Mouse (Mus musculus) ES-E14 (cell line): ENCODE results near the gene Ttf1. TPM values are rescaled to one million over a fixed set of nuclear protein-coding genes. Genes with fewer than 3 reads are reported as not detected.

Experiments used
- DNase-seq: peaks from one replicate; pipeline ENCODE4 v3.0.0-alpha.2; 2013; ENCODE audit warnings: low read depth, low spot score
- H3K27ac ChIP-seq: 2 replicates; pipeline ENCODE4 v1.5.1; 2012; ENCODE audit warnings: low read depth, mild to moderate bottlenecking, low read length, moderate library complexity, mixed read lengths; ENCODE audit not compliant: poor library complexity, insufficient read depth, severe bottlenecking
- H3K36me3 ChIP-seq: 2 replicates; pipeline ENCODE4 v1.6.1; 2012; ENCODE audit warnings: mild to moderate bottlenecking, low read length, moderate library complexity, mixed read lengths; ENCODE audit not compliant: control insufficient read depth, poor library complexity, insufficient read depth, severe bottlenecking
- H3K4me1 ChIP-seq, 2 experiments: fragments of 150-350 bp in 1 of 2; sonication (generic) in 1 of 2; 2 replicates each; pipeline ENCODE4 v1.6.1; 2012; ENCODE audit warnings: low read length in 2 of 2, mild to moderate bottlenecking in 1 of 2, mixed read lengths in 1 of 2; ENCODE audit not compliant: control insufficient read depth in 2 of 2, insufficient read depth in 2 of 2, poor library complexity in 1 of 2
- H3K4me3 ChIP-seq, 2 experiments: fragments of 150-350 bp in 1 of 2; sonication (generic) in 1 of 2; 2 replicates each; pipeline ENCODE4 v1.5.1; 2012; ENCODE audit warnings: low read length in 2 of 2, low read depth in 1 of 2, mild to moderate bottlenecking in 1 of 2, mixed read lengths in 1 of 2; ENCODE audit not compliant: insufficient read depth in 1 of 2, poor library complexity in 1 of 2, severe bottlenecking in 1 of 2
- H3K9ac ChIP-seq: 2 replicates; pipeline ENCODE4 v1.6.1; 2012; ENCODE audit warnings: low read depth, mild to moderate bottlenecking, low read length, mixed read lengths; ENCODE audit not compliant: poor library complexity, insufficient read depth, severe bottlenecking
- H3K9me3 ChIP-seq: fragments of 150-350 bp; sonication (generic); 2 replicates; pipeline ENCODE4 v1.6.1; 2012; ENCODE audit warnings: low read depth, mild to moderate bottlenecking, low read length; ENCODE audit not compliant: control insufficient read depth, insufficient read depth
- CHD2 ChIP-seq: IDR thresholded peaks from 2 replicates; pipeline ENCODE4 v1.6.1; 2014; ENCODE audit warnings: mild to moderate bottlenecking, low read depth, low read length, inconsistent platforms
- HCFC1 ChIP-seq: IDR thresholded peaks from 2 replicates; pipeline ENCODE4 v1.6.1; 2012; ENCODE audit warnings: low read length, inconsistent platforms, borderline replicate concordance; ENCODE audit not compliant: insufficient read depth
- MAFK ChIP-seq: IDR thresholded peaks from 2 replicates; pipeline ENCODE4 v1.6.1; 2014; ENCODE audit warnings: mild to moderate bottlenecking, low read depth, low read length, inconsistent platforms; ENCODE audit not compliant: insufficient read depth
- ZC3H11A ChIP-seq: IDR thresholded peaks from 2 replicates; pipeline ENCODE4 v1.6.1; 2012; ENCODE audit warnings: low read depth, mild to moderate bottlenecking, inconsistent platforms, low read length, borderline replicate concordance
- ZNF384 ChIP-seq: IDR thresholded peaks from 2 replicates; pipeline ENCODE4 v1.6.1; 2012; ENCODE audit warnings: low read depth, low read length, inconsistent platforms
- in situ Hi-C, 2 experiments: fragments of 600-800 bp; cut with MboI; formaldehyde crosslinking; loops; one replicate each; pipeline ENCODE4 v1.15.1; 2025; ENCODE audit warnings: low sequenced_read_pairs in 2 of 2, inconsistent platforms in 1 of 2; ENCODE audit not compliant: unreplicated experiment in 2 of 2
- total RNA-seq: library from RNA; depleted of rRNA; stranded (reverse); fragments of 300-350 nt; gene quantifications from 2 replicates; pipeline ENCODE4 v1.2.3, GENCODE M21; 2012

Ttf1 gene
- total RNA-seq, 1 experiment, result 21.0 TPM

- no peak for DNase-seq
- in situ Hi-C loops, result no loop called here
- H3K9ac ChIP-seq, result no peak overlapping the region
- H3K27ac ChIP-seq, result no peak overlapping the region
- peaks cover 0 to 2% of the 10 kb centered on the region in 2 experiments; a peak in 2 of 4 replicates for H3K4me1 ChIP-seq
- no peak overlapping the region for H3K4me3 ChIP-seq
- H3K9me3 ChIP-seq, result no peaks in the 10 kb centered on the region
- no peaks in the 10 kb centered on the region for H3K36me3 ChIP-seq
- TF ChIP-seq MAFK, result no peak
- TF ChIP-seq ZNF384, result no peak
- TF ChIP-seq CHD2, result no peak
- no peak for TF ChIP-seq HCFC1
- TF ChIP-seq ZC3H11A, result no peak
Observed at GRCm38 (mm10) chr2:29041477-29041768, 18.6 kb upstream of the Ttf1 start.

GRCm38 (mm10) chr2:29042124-29042523 is 17.9 kb upstream of the Ttf1 start:
- in situ Hi-C loops, result no loop called here
- no peak overlapping the region for H3K9ac ChIP-seq
- DNase-seq, result no peak
- no peak overlapping the region for H3K4me3 ChIP-seq
- H3K27ac ChIP-seq, result no peak overlapping the region
- no peaks in the 10 kb centered on the region for H3K9me3 ChIP-seq
- peaks cover 0 to 2% of the 10 kb centered on the region in 2 experiments; a peak in 2 of 4 replicates for H3K4me1 ChIP-seq
- no peaks in the 10 kb centered on the region for H3K36me3 ChIP-seq
- no peak for TF ChIP-seq HCFC1
- no peak for TF ChIP-seq CHD2
- no peak for TF ChIP-seq ZC3H11A
- TF ChIP-seq ZNF384, result no peak
- no peak for TF ChIP-seq MAFK

DNA sequence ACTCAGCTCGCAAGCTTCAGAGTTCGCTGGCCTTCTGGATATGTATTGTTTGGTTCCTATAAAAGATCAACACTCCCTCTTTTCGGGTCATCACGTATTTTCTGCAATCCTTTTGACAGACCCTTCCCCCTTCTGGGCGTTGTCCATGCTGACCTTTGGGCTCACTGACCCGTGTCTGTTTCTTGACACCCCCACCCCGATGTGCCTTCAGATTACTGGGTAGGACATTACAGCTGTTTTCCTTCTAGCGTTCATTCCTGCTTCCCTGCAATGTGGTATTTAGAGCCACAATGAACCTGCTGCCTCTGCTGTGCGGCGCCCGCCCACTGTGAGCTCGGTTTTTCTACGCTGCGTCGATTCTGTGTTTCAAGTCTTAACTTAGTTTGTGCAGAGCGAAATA is 13.9 kb upstream of the Ttf1 start:
- no peak overlapping the region for H3K27ac ChIP-seq
- no peak overlapping the region for H3K4me3 ChIP-seq
- no peak for DNase-seq

DNA sequence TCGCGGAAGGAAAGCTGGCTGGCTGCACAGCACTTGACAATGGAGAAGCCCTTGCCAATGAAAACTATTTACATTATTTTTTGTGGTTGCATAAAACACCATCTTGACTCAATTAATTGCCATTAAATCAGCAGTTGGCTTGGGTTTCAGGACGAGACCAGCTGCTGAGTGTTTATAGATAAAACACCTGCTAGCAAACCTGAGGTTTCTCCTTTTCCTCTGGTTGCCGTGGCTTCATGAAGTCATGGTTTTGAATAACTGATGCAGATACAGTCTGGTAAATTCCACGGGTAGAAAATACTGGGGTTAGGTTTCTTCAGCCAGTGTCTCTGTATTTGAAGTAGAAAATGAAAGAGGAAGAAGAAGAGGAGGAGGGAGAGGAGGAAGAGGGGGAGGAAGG is 8.1 kb upstream of the Ttf1 start:
- Histone ChIP-seq H3K27ac (no peak overlapping the region), H3K9me3 (no peaks in the 10 kb centered on the region), H3K36me3 (no peaks in the 10 kb centered on the region), H3K9ac (no peak overlapping the region), H3K4me1 (no peaks in the 10 kb centered on the region), H3K4me3 (no peak overlapping the region)
- no peak for DNase-seq
- TF ChIP-seq HCFC1 (no peak), ZNF384 (no peak), MAFK (no peak), CHD2 (no peak), ZC3H11A (no peak)
- in situ Hi-C loops, result loop anchor here (5.0 to 10.0 kb wide), 3 partner anchors 127 to 297 kb away; no protein-coding TSS in a partner anchor

More for the DNA sequence above, 13.9 kb upstream of the Ttf1 start:
- no peaks in the 10 kb centered on the region for H3K36me3 ChIP-seq
- TF ChIP-seq ZNF384, result no peak
- no peak for TF ChIP-seq HCFC1
- TF ChIP-seq MAFK, result no peak
- H3K4me1 ChIP-seq, result peaks cover 0 to 2% of the 10 kb centered on the region in 2 experiments; a peak in 1 of 4 replicates
- H3K9ac ChIP-seq, result no peak overlapping the region
- in situ Hi-C loops, result no loop called here
- H3K9me3 ChIP-seq, result no peaks in the 10 kb centered on the region

DNA sequence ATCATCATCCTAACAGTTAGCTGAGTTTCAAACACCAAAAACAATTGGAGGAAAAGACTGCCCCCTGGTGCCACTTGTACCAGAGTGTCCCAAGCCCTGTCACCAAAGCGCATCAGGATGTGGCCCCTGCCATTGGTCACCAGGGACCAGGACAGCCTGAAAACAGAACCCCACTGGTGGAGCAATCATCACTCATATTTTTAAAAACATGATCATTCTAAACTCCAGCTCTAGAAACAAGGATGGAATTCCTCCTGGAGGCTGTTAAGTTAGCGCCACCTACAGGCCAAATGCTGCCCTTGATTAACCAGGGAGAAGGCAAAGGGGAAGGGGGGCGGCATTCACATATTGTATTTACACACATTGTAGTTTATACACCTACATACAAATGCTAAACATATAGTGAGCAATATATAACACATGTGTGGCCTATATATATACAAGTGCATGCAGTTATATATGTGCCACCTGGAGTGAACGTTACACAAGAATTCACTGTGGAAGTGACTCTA is 7.1 kb upstream of the Ttf1 start:
- H3K36me3 ChIP-seq, result no peaks in the 10 kb centered on the region
- H3K9ac ChIP-seq, result no peak overlapping the region
- in situ Hi-C loops, result loop anchor here (5.0 to 10.0 kb wide), 3 partner anchors 128 to 298 kb away; no protein-coding TSS in a partner anchor
- H3K27ac ChIP-seq, result no peak overlapping the region
- no peak overlapping the region for H3K4me3 ChIP-seq
- no peaks in the 10 kb centered on the region for H3K9me3 ChIP-seq
- no peaks in the 10 kb centered on the region for H3K4me1 ChIP-seq
- TF ChIP-seq CHD2 (no peak), ZC3H11A (peak; percentile 8; the same call in 1 of the 2 replicates)
- no peak for DNase-seq
